Mouse (Mus musculus) E14TG2a.4 (cell line): Measurements from ENCODE around the gene Ttc36.

Source experiments
- H3K27me3 ChIP-seq: 2 replicates; pipeline ENCODE4 v1.6.1; 2014; ENCODE audit warnings: low read length, control low read depth; ENCODE audit not compliant: insufficient read depth
- H3K36me3 ChIP-seq: 2 replicates; pipeline ENCODE4 v1.6.1; 2014; ENCODE audit warnings: low read length, control low read depth; ENCODE audit not compliant: insufficient read depth
- H3K4me1 ChIP-seq: replicated peaks from 2 replicates; pipeline ENCODE4 v1.6.1; 2014; ENCODE audit warnings: low read depth, low read length, control low read depth
- H3K4me3 ChIP-seq: replicated peaks from 2 replicates; pipeline ENCODE4 v1.5.1; 2014; ENCODE audit warnings: mild to moderate bottlenecking, low read length
- H3K9me3 ChIP-seq: 2 replicates; pipeline ENCODE4 v1.6.1; 2014; ENCODE audit warnings: low read length, control low read depth
- CTCF ChIP-seq: conservative IDR thresholded peaks from 2 replicates; pipeline ENCODE4 v1.5.1; 2014; ENCODE audit warnings: low read length
- NANOG ChIP-seq: IDR thresholded peaks from 2 replicates; pipeline ENCODE4 v1.6.1; 2014; ENCODE audit warnings: borderline replicate concordance, low read length, mixed read lengths
- POU5F1 ChIP-seq: IDR thresholded peaks from 2 replicates; pipeline ENCODE4 v1.6.1; 2014; ENCODE audit warnings: low read length, borderline replicate concordance

Gene Ttc36

DNA sequence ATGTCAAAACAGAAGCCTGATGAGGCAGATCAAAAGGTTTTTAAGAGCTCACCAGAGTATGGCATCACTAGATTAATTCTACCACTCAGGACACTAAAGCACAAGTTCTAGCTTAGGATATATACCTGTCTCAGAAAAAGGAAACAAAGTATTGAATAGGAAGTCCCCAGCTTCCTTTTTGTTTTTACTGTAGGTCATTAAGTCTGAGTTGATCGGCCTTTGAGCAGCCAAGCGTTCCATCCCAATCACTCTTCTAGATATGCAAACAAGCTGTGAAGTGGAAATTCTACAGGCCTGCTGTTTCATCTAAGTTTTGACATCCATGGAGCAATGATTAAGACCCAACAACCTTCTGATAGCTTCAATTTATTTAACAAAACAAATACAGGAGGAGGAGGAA, 42.0 kb downstream of the Ttc36 start:
- Histone ChIP-seq H3K4me1 (peaks cover 29% of the 10 kb centered on the region), H3K27me3 (no peaks in the 10 kb centered on the region), H3K4me3 (no peak overlapping the region), H3K36me3 (peaks cover 58% of the 10 kb centered on the region), H3K9me3 (no peaks in the 10 kb centered on the region)
- TF ChIP-seq NANOG (no peak), POU5F1 (no peak), CTCF (no peak)
